Mouse (Mus musculus): Measurements from ENCODE around the gene Ccno. TPM values are rescaled to one million over a fixed set of nuclear protein-coding genes. Genes with fewer than 3 reads are reported as not detected.

The Ccno gene
- polyA plus RNA-seq, 1 experiment from 2014 or later, result 0.17 TPM

GRCm38 (mm10) chr13:113032831-113033230 lies 45.2 kb downstream of the Ccno start:
- no peak overlapping the region for H3K4me2 ChIP-seq (ENCODE audit: low read depth, low read length)
- no peak overlapping the region for H3K9ac ChIP-seq (replicated peaks; ENCODE audit: low read length)
- H3K4me3 ChIP-seq (ENCODE audit: low read depth, low read length), result no peak overlapping the region
- no peaks in the 10 kb centered on the region for H3K4me1 ChIP-seq (ENCODE audit: control insufficient read depth, insufficient read depth, low read length)
- H3K27me3 ChIP-seq (ENCODE audit: control insufficient read depth, insufficient read depth, low read length), result peaks cover 23% of the 10 kb centered on the region
- no peaks in the 10 kb centered on the region for H3K36me3 ChIP-seq (replicated peaks; ENCODE audit: control insufficient read depth, insufficient read depth, low read depth, low read length)
- ATAC-seq (replicated peaks; ENCODE audit: insufficient number of reproducible peaks, low FRiP score, low TSS enrichment, low read depth) (no peak), DNase-seq (ENCODE audit: low spot score) (no peak)
- H3K27ac ChIP-seq (replicated peaks; ENCODE audit: low read depth, low read length), result no peak overlapping the region
- H3K9me3 ChIP-seq (replicated peaks; ENCODE audit: control insufficient read depth, low read length), result no peaks in the 10 kb centered on the region

- Histone ChIP-seq H3K4me2 (ENCODE audit: low read depth, low read length) (peak overlapping the region; percentile 85), H3K9ac (replicated peaks; ENCODE audit: low read length) (no peak overlapping the region), H3K27ac (replicated peaks; ENCODE audit: low read depth, low read length) (no peak overlapping the region), H3K9me3 (replicated peaks; ENCODE audit: control insufficient read depth, low read length) (no peaks in the 10 kb centered on the region), H3K4me1 (ENCODE audit: control insufficient read depth, insufficient read depth, low read length) (no peaks in the 10 kb centered on the region), H3K27me3 (ENCODE audit: control insufficient read depth, insufficient read depth, low read length) (peaks cover 23% of the 10 kb centered on the region), H3K36me3 (replicated peaks; ENCODE audit: control insufficient read depth, insufficient read depth, low read depth, low read length) (no peaks in the 10 kb centered on the region), H3K4me3 (ENCODE audit: low read depth, low read length) (peak overlapping the region; percentile 42; the same call in 1 of the 2 replicates)
- DNase-seq (ENCODE audit: low spot score) (no peak), ATAC-seq (replicated peaks; ENCODE audit: insufficient number of reproducible peaks, low FRiP score, low TSS enrichment, low read depth) (no peak)
- under 1% methylated on average over 11 of the region's 11 CpGs for WGBS
These were observed 46.8 kb downstream of the Ccno start for GRCm38 (mm10) chr13:113034271-113034886.

GRCm38 (mm10) chr13:113034950-113035421 lies 47.4 kb downstream of the Ccno start, which contains the start of gene Cdc20b:
TSS of gene Cdc20b (plus strand) at chr13:113035111.
- under 1% methylated on average over 46 of the region's 46 CpGs for WGBS
- Histone ChIP-seq H3K4me1 (ENCODE audit: control insufficient read depth, insufficient read depth, low read length) (no peaks in the 10 kb centered on the region), H3K9me3 (replicated peaks; ENCODE audit: control insufficient read depth, low read length) (no peaks in the 10 kb centered on the region), H3K4me2 (ENCODE audit: low read depth, low read length) (peak within 1 kb of the TSS; percentile 85), H3K27me3 (ENCODE audit: control insufficient read depth, insufficient read depth, low read length) (peaks cover 23% of the 10 kb centered on the region), H3K36me3 (replicated peaks; ENCODE audit: control insufficient read depth, insufficient read depth, low read depth, low read length) (no peaks in the 10 kb centered on the region), H3K4me3 (ENCODE audit: low read depth, low read length) (peak within 1 kb of the TSS; percentile 42), H3K9ac (replicated peaks; ENCODE audit: low read length) (peak within 1 kb of the TSS; percentile 14; the same call in 1 of the 2 replicates), H3K27ac (replicated peaks; ENCODE audit: low read depth, low read length) (no peak within 1 kb of the TSS)
- DNase-seq (ENCODE audit: low spot score) (peak; percentile 48), ATAC-seq (replicated peaks; ENCODE audit: insufficient number of reproducible peaks, low FRiP score, low TSS enrichment, low read depth) (no peak)

GRCm38 (mm10) chr13:113035852-113036251 lies 48.2 kb downstream of the Ccno start:
- Histone ChIP-seq H3K36me3 (replicated peaks; ENCODE audit: control insufficient read depth, insufficient read depth, low read depth, low read length) (no peaks in the 10 kb centered on the region), H3K4me3 (ENCODE audit: low read depth, low read length) (peak overlapping the region; percentile 42), H3K9me3 (replicated peaks; ENCODE audit: control insufficient read depth, low read length) (no peaks in the 10 kb centered on the region), H3K27ac (replicated peaks; ENCODE audit: low read depth, low read length) (no peak overlapping the region), H3K4me1 (ENCODE audit: control insufficient read depth, insufficient read depth, low read length) (no peaks in the 10 kb centered on the region), H3K27me3 (ENCODE audit: control insufficient read depth, insufficient read depth, low read length) (peaks cover 23% of the 10 kb centered on the region), H3K4me2 (ENCODE audit: low read depth, low read length) (peak overlapping the region; percentile 85; the same call in 1 of the 2 replicates), H3K9ac (replicated peaks; ENCODE audit: low read length) (no peak overlapping the region)
- DNase-seq (ENCODE audit: low spot score) (peak; percentile 97), ATAC-seq (replicated peaks; ENCODE audit: insufficient number of reproducible peaks, low FRiP score, low TSS enrichment, low read depth) (peak; percentile 76)
- WGBS, result 1% methylated on average over 4 of the region's 4 CpGs

MicroRNA genes within 50 kb of the gene (microRNA counts, 519-probe panel; counts per million panel counts)
- 2,148 counts per million, percentile 16 among the panel's probes with 10 or more counts for microRNA mmu-miR-449a
- not detected for microRNA mmu-miR-449b
- not detected for microRNA mmu-miR-449c

Small RNAs within 50 kb of the gene (microRNA-seq; reads per million reads assigned to microRNA genes)
- gene Mir449a (ENCODE audit: borderline number of aligned reads) (326 reads per million, percentile 59 among the genes with 10 or more reads in this experiment), gene Mir449b (ENCODE audit: borderline number of aligned reads) (not detected), gene Mir449c (ENCODE audit: borderline number of aligned reads) (not detected)

Other genes with a start within 250 kb of the Ccno start
- 25.0 and 26.9 TPM in 2 replicates for gene Plpp1, start 187.0 kb upstream of the Ccno start, polyA plus RNA-seq (2014; fragmentation: Nextera tagmentation; extraction: Ambion mirVana)
- gene Mtrex, start 60.4 kb upstream of the Ccno start, polyA plus RNA-seq (2014; fragmentation: Nextera tagmentation; extraction: Ambion mirVana), result 106 and 121 TPM in 2 replicates
- gene Dhx29, start 60.3 kb upstream of the Ccno start, polyA plus RNA-seq (2014; fragmentation: Nextera tagmentation; extraction: Ambion mirVana), result 35.5 TPM in 2 replicates
- not detected in 2 replicates for gene Mcidas, start 6.0 kb downstream of the Ccno start, polyA plus RNA-seq (2014; fragmentation: Nextera tagmentation; extraction: Ambion mirVana)
- 0.14 TPM in 1 of 2 replicates, not detected in the other for gene Cdc20b, start 47.3 kb downstream of the Ccno start, polyA plus RNA-seq (2014; fragmentation: Nextera tagmentation; extraction: Ambion mirVana)
- 142 and 155 TPM in 2 replicates for gene Gpx8, start 58.6 kb downstream of the Ccno start, polyA plus RNA-seq (2014; fragmentation: Nextera tagmentation; extraction: Ambion mirVana)
- not detected in 2 replicates for gene Gzma, start 113.2 kb downstream of the Ccno start, polyA plus RNA-seq (2014; fragmentation: Nextera tagmentation; extraction: Ambion mirVana)
- gene Esm1, start 221.9 kb downstream of the Ccno start, polyA plus RNA-seq (2014; fragmentation: Nextera tagmentation; extraction: Ambion mirVana), result 2.1 and 2.3 TPM in 2 replicates
- gene Gzmk, start 238.1 kb downstream of the Ccno start, polyA plus RNA-seq (2014; fragmentation: Nextera tagmentation; extraction: Ambion mirVana), result not detected in 2 replicates

All from embryonic facial prominence, embryonic 11.5 days (tissue).